Mouse (Mus musculus): ENCODE data around the gene Hhip. TPM values are rescaled to one million over a fixed set of nuclear protein-coding genes. Genes with fewer than 3 reads are reported as not detected.

Gene Hhip
- 1.0 and 1.4 TPM in 2 replicates for polyA plus RNA-seq (2012; rRNA removed)

GRCm38 (mm10) chr8:80057198-80058174 is at the start of gene Hhip:
TSS of gene Hhip (minus strand) at chr8:80058006.
- no peak for TF ChIP-seq POLR2A (IDR thresholded peaks at IDR 0.05; ENCODE audit: borderline replicate concordance, extremely low read depth, insufficient read depth, insufficient read length, poor library complexity, severe bottlenecking)
- no peak for TF ChIP-seq CTCF (IDR thresholded peaks at IDR 0.05; ENCODE audit: borderline replicate concordance, extremely low read depth, insufficient read depth, insufficient read length)
- peak; percentile 80 for DNase-seq (ENCODE audit: low read depth)

GRCm38 (mm10) chr8:80087021-80087420 is 29.2 kb upstream of the Hhip start:
- TF ChIP-seq CTCF (IDR thresholded peaks at IDR 0.05; ENCODE audit: borderline replicate concordance, extremely low read depth, insufficient read depth, insufficient read length) (no peak), POLR2A (IDR thresholded peaks at IDR 0.05; ENCODE audit: borderline replicate concordance, extremely low read depth, insufficient read depth, insufficient read length, poor library complexity, severe bottlenecking) (no peak)
- peak; percentile 29 for DNase-seq (ENCODE audit: low read depth)

GRCm38 (mm10) chr8:80058193-80058592 is 387 bp upstream of the Hhip start:
- peak; percentile 27 for DNase-seq (ENCODE audit: low read depth)
- TF ChIP-seq CTCF (IDR thresholded peaks at IDR 0.05; ENCODE audit: borderline replicate concordance, extremely low read depth, insufficient read depth, insufficient read length) = no peak
- TF ChIP-seq POLR2A (IDR thresholded peaks at IDR 0.05; ENCODE audit: borderline replicate concordance, extremely low read depth, insufficient read depth, insufficient read length, poor library complexity, severe bottlenecking) = no peak

GRCm38 (mm10) chr8:80056331-80057070 is 1.3 kb downstream of the Hhip start:
- DNase-seq (ENCODE audit: low read depth) = no peak

GRCm38 (mm10) chr8:80055777-80056176 is 2.0 kb downstream of the Hhip start:
- TF ChIP-seq POLR2A (IDR thresholded peaks at IDR 0.05; ENCODE audit: borderline replicate concordance, extremely low read depth, insufficient read depth, insufficient read length, poor library complexity, severe bottlenecking) (no peak), CTCF (IDR thresholded peaks at IDR 0.05; ENCODE audit: borderline replicate concordance, extremely low read depth, insufficient read depth, insufficient read length) (no peak)
- peak; percentile 81 for DNase-seq (ENCODE audit: low read depth)

More at GRCm38 (mm10) chr8:80056331-80057070, 1.3 kb downstream of the Hhip start:
- TF ChIP-seq POLR2A (IDR thresholded peaks at IDR 0.05; ENCODE audit: borderline replicate concordance, extremely low read depth, insufficient read depth, insufficient read length, poor library complexity, severe bottlenecking) (no peak), CTCF (IDR thresholded peaks at IDR 0.05; ENCODE audit: borderline replicate concordance, extremely low read depth, insufficient read depth, insufficient read length) (no peak)

- DNase-seq (ENCODE audit: low read depth) = peak; percentile 24
- TF ChIP-seq CTCF (IDR thresholded peaks at IDR 0.05; ENCODE audit: borderline replicate concordance, extremely low read depth, insufficient read depth, insufficient read length) = no peak
- no peak for TF ChIP-seq POLR2A (IDR thresholded peaks at IDR 0.05; ENCODE audit: borderline replicate concordance, extremely low read depth, insufficient read depth, insufficient read length, poor library complexity, severe bottlenecking)
These were observed 2.7 kb downstream of the Hhip start for GRCm38 (mm10) chr8:80055094-80055493.

- no peak for TF ChIP-seq POLR2A (IDR thresholded peaks at IDR 0.05; ENCODE audit: borderline replicate concordance, extremely low read depth, insufficient read depth, insufficient read length, poor library complexity, severe bottlenecking)
- peak; percentile 52 for DNase-seq (ENCODE audit: low read depth)
These were observed 3.6 kb downstream of the Hhip start for GRCm38 (mm10) chr8:80054216-80054615.

GRCm38 (mm10) chr8:80052838-80053237 is 5.0 kb downstream of the Hhip start:
- TF ChIP-seq CTCF (IDR thresholded peaks at IDR 0.05; ENCODE audit: borderline replicate concordance, extremely low read depth, insufficient read depth, insufficient read length) (no peak), POLR2A (IDR thresholded peaks at IDR 0.05; ENCODE audit: borderline replicate concordance, extremely low read depth, insufficient read depth, insufficient read length, poor library complexity, severe bottlenecking) (no peak)

GRCm38 (mm10) chr8:80051494-80051893 is 6.3 kb downstream of the Hhip start:
- DNase-seq (ENCODE audit: low read depth) = peak; percentile 17
- TF ChIP-seq POLR2A (IDR thresholded peaks at IDR 0.05; ENCODE audit: borderline replicate concordance, extremely low read depth, insufficient read depth, insufficient read length, poor library complexity, severe bottlenecking) (no peak), CTCF (IDR thresholded peaks at IDR 0.05; ENCODE audit: borderline replicate concordance, extremely low read depth, insufficient read depth, insufficient read length) (no peak)

More at GRCm38 (mm10) chr8:80052838-80053237, 5.0 kb downstream of the Hhip start:
- no peak for DNase-seq (ENCODE audit: low read depth)

GRCm38 (mm10) chr8:80049256-80050005 is 8.4 kb downstream of the Hhip start:
- DNase-seq (ENCODE audit: low read depth) = no peak
- TF ChIP-seq CTCF (IDR thresholded peaks at IDR 0.05; ENCODE audit: borderline replicate concordance, extremely low read depth, insufficient read depth, insufficient read length) = no peak

GRCm38 (mm10) chr8:80048256-80048655 is 9.6 kb downstream of the Hhip start:
- DNase-seq (ENCODE audit: low read depth) = no peak
- no peak for TF ChIP-seq POLR2A (IDR thresholded peaks at IDR 0.05; ENCODE audit: borderline replicate concordance, extremely low read depth, insufficient read depth, insufficient read length, poor library complexity, severe bottlenecking)
- TF ChIP-seq CTCF (IDR thresholded peaks at IDR 0.05; ENCODE audit: borderline replicate concordance, extremely low read depth, insufficient read depth, insufficient read length) = no peak

Measured in brain, embryonic 14.5 days (tissue).